In the genomic region with DNA sequence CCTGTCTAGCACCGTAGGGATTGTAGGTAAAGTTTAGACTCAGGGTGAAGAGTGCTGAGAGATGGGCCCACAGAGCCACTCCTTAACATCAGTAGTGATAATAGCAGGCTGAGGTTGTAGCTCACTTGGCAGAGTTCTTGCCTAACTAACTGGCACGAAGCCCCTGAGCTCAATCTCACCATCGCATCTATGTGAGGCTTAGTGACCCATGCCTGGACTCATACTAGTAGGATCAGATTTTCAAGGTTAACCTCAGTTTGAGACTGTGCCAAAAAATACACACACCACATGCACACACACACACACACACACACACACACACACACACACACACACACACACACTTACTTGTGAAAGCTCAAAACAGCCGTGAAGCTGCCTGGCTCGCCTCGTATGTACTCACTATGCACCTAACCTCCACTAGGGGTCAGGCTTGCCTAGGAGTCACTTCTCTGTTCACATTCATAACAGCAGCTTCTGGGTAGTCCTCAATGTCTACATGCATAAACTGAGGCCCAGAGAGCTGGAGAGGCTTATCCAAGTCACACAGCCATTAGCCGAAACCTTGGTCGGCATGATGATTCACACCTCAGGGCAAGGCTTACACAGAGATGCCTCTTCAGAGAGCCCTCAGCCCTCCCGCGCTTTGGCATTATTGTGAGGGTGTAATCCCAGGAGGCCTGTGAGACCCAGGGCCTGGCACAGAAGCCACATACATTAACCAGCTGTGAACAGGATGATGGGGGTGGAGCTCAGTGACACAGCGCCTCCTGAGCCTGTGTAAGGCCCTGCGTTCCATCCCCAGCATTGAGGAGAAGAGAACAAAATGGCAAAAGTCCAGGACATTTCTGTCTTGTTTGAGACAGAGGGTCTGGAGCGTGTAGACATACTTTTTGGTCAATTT, we compare ENCODE assay signal across 8 mouse cellular contexts. TPM values are rescaled to one million over a fixed set of nuclear protein-coding genes. Genes with fewer than 3 reads are reported as not detected.
DNase-seq lines count a peak whose midpoint lies in the region; ATAC-seq and TF ChIP-seq lines count a peak whose summit lies in the region.

No protein-coding gene starts in this region.

- H3K4me3 ChIP-seq in midbrain, embryonic 13.5 days (replicated peaks), result no peak overlapping the region
- no peak overlapping the region for H3K4me3 ChIP-seq in midbrain, embryonic 15.5 days
- no peak overlapping the region for H3K4me3 ChIP-seq in hindbrain, embryonic 15.5 days
- H3K4me3 ChIP-seq in limb, embryonic 11.5 days (ENCODE audit: low read depth, low read length), result no peak overlapping the region
- H3K4me3 ChIP-seq in thymus, adult 2 months (ENCODE audit: control insufficient read depth, insufficient read depth, low read length), result no peak overlapping the region

- no peak overlapping the region for H3K27ac ChIP-seq in midbrain, embryonic 13.5 days
- no peak overlapping the region for H3K27ac ChIP-seq in midbrain, embryonic 15.5 days
- H3K27ac ChIP-seq in hindbrain, embryonic 15.5 days (replicated peaks), result no peak overlapping the region
- no peak overlapping the region for H3K27ac ChIP-seq in limb, embryonic 11.5 days (replicated peaks; ENCODE audit: low read depth, low read length)
- H3K27ac ChIP-seq in thymus, adult 2 months (ENCODE audit: control insufficient read depth, insufficient read depth, low read length), result no peak overlapping the region

- TF ChIP-seq POLR2A in thymus, adult 2 months (IDR thresholded peaks at IDR 0.05; ENCODE audit: control insufficient read depth, extremely low read depth, insufficient read depth, low read length, poor library complexity), result no peak

- H3K9ac ChIP-seq in midbrain, embryonic 13.5 days (replicated peaks), result no peak overlapping the region
- H3K9ac ChIP-seq in midbrain, embryonic 15.5 days, result no peak overlapping the region
- H3K9ac ChIP-seq in hindbrain, embryonic 15.5 days, result no peak overlapping the region
- H3K9ac ChIP-seq in limb, embryonic 11.5 days (ENCODE audit: low read length), result no peak overlapping the region

- H3K27me3 ChIP-seq in midbrain, embryonic 13.5 days, result 0 out of 2 replicates have a peak, but pooled peaks cover 5% of the 10 kb centered on the region
- H3K27me3 ChIP-seq in midbrain, embryonic 15.5 days (replicated peaks), result no peaks in the 10 kb centered on the region
- no peaks in the 10 kb centered on the region for H3K27me3 ChIP-seq in hindbrain, embryonic 15.5 days
- peaks cover 23% of the 10 kb centered on the region for H3K27me3 ChIP-seq in limb, embryonic 11.5 days (ENCODE audit: control insufficient read depth, insufficient read depth, low read length)
- H3K27me3 ChIP-seq in thymus, adult 2 months (ENCODE audit: control insufficient read depth, insufficient read depth, low read length), result no peaks in the 10 kb centered on the region

- peak; percentile 67 for ATAC-seq in midbrain, embryonic 13.5 days
- no peak; the same call in 1 of the 2 replicates for ATAC-seq in midbrain, embryonic 15.5 days (replicated peaks)
- ATAC-seq in hindbrain, embryonic 15.5 days (ENCODE audit: low FRiP score, low read depth), result peak; percentile 52
- ATAC-seq in limb, embryonic 11.5 days (ENCODE audit: insufficient number of reproducible peaks, low FRiP score, low TSS enrichment, low read depth), result no peak

- no peaks in the 10 kb centered on the region for H3K4me1 ChIP-seq in midbrain, embryonic 13.5 days (replicated peaks)
- H3K4me1 ChIP-seq in midbrain, embryonic 15.5 days, result no peaks in the 10 kb centered on the region
- H3K4me1 ChIP-seq in hindbrain, embryonic 15.5 days (replicated peaks), result 0 out of 2 replicates have a peak, but pooled peaks cover 7% of the 10 kb centered on the region
- no peaks in the 10 kb centered on the region for H3K4me1 ChIP-seq in limb, embryonic 11.5 days (ENCODE audit: control insufficient read depth, insufficient read depth, low read length)
- H3K4me1 ChIP-seq in thymus, adult 2 months (replicated peaks; ENCODE audit: control insufficient read depth, insufficient read depth, low read length), result peaks cover 6% of the 10 kb centered on the region; the same call in 1 of the 2 replicates

- peak; percentile 22 to 39 for DNase-seq in adrenal gland, adult 18-20 months (ENCODE audit: low spot score in 2 of 2)
- DNase-seq in embryo, embryonic 9.5 days (ENCODE audit: extremely low spot score), result peak; percentile 60
- peak; percentile 67 for DNase-seq in limb, embryonic 11.5 days (ENCODE audit: low spot score)
- DNase-seq in naive thymus-derived CD4-positive, alpha-beta T cell, adult 2 months (ENCODE audit: low read depth), result peak; percentile 84
- peak; percentile 55 for DNase-seq in thymus, adult 2 months

- peak; percentile 47; the same call in 1 of the 2 replicates for TF ChIP-seq CTCF in thymus, adult 2 months (IDR thresholded peaks at IDR 0.05; ENCODE audit: borderline replicate concordance, control insufficient read depth, extremely low read depth, insufficient read depth, low read length, poor library complexity)

- H3K4me2 ChIP-seq in midbrain, embryonic 13.5 days (replicated peaks), result no peak overlapping the region
- H3K4me2 ChIP-seq in midbrain, embryonic 15.5 days, result no peak overlapping the region
- no peak overlapping the region for H3K4me2 ChIP-seq in hindbrain, embryonic 15.5 days
- H3K4me2 ChIP-seq in limb, embryonic 11.5 days (ENCODE audit: low read depth, severe bottlenecking), result no peak overlapping the region

- H3K36me3 ChIP-seq in midbrain, embryonic 13.5 days, result no peaks in the 10 kb centered on the region
- H3K36me3 ChIP-seq in midbrain, embryonic 15.5 days (replicated peaks), result no peaks in the 10 kb centered on the region
- no peaks in the 10 kb centered on the region for H3K36me3 ChIP-seq in hindbrain, embryonic 15.5 days
- H3K36me3 ChIP-seq in limb, embryonic 11.5 days (ENCODE audit: control insufficient read depth, insufficient read depth, low read length), result no peaks in the 10 kb centered on the region
- no peaks in the 10 kb centered on the region for H3K36me3 ChIP-seq in thymus, adult 2 months (ENCODE audit: control insufficient read depth, insufficient read depth, low read length)

- no peaks in the 10 kb centered on the region for H3K9me3 ChIP-seq in midbrain, embryonic 13.5 days
- no peaks in the 10 kb centered on the region for H3K9me3 ChIP-seq in midbrain, embryonic 15.5 days
- no peaks in the 10 kb centered on the region for H3K9me3 ChIP-seq in hindbrain, embryonic 15.5 days
- H3K9me3 ChIP-seq in limb, embryonic 11.5 days (ENCODE audit: control insufficient read depth, low read length), result no peaks in the 10 kb centered on the region

- WGBS in midbrain, embryonic 13.5 days, result 59% methylated on average over 13 of the region's 13 CpGs
- WGBS in midbrain, embryonic 15.5 days, result 57% methylated on average over 13 of the region's 13 CpGs
- WGBS in hindbrain, embryonic 15.5 days, result 50% methylated on average over 13 of the region's 13 CpGs
- WGBS in limb, embryonic 11.5 days, result 62% methylated on average over 13 of the region's 13 CpGs
- 56% methylated on average over 13 of the region's 13 CpGs for WGBS in thymus, adult 2 months

RNA-seq across cellular contexts. Expression of a gene that starts 13.4 kb away (rescaled TPM):
- polyA plus RNA-seq in midbrain, embryonic 13.5 days (2015; fragmentation: Nextera tagmentation; extraction: Ambion mirVana), result 87.2 and 93.9 TPM in 2 replicates
- 110 and 113 TPM in 2 replicates for polyA plus RNA-seq in midbrain, embryonic 15.5 days (2015; fragmentation: Nextera tagmentation; extraction: Ambion mirVana)
- total RNA-seq in adrenal gland, adult 18-20 months (2021), result 10 to 100 TPM; 54.3 to 73.9 TPM
- 99.1 and 105 TPM in 2 replicates for polyA plus RNA-seq in hindbrain, embryonic 15.5 days (2015; fragmentation: Nextera tagmentation; extraction: Ambion mirVana)
- polyA plus RNA-seq in limb, embryonic 11.5 days (2014; fragmentation: Nextera tagmentation; extraction: Ambion mirVana), result 48.9 and 52.2 TPM in 2 replicates
- polyA plus RNA-seq in thymus, adult 2 months (2012; rRNA removed), result 129 and 140 TPM in 2 replicates

RNA-seq across cellular contexts. Expression of a gene that starts 25.4 kb away (rescaled TPM):
- 1.2 TPM in 2 replicates for polyA plus RNA-seq in midbrain, embryonic 13.5 days (2015; fragmentation: Nextera tagmentation; extraction: Ambion mirVana)
- polyA plus RNA-seq in midbrain, embryonic 15.5 days (2015; fragmentation: Nextera tagmentation; extraction: Ambion mirVana), result 3.6 and 3.9 TPM in 2 replicates
- 1 to 10 TPM; 1.9 to 2.7 TPM for total RNA-seq in adrenal gland, adult 18-20 months (2021)
- 11.2 and 11.6 TPM in 2 replicates for polyA plus RNA-seq in hindbrain, embryonic 15.5 days (2015; fragmentation: Nextera tagmentation; extraction: Ambion mirVana)
- 0.08 TPM in 1 of 2 replicates, not detected in the other for polyA plus RNA-seq in limb, embryonic 11.5 days (2014; fragmentation: Nextera tagmentation; extraction: Ambion mirVana)
- polyA plus RNA-seq in thymus, adult 2 months (2012; rRNA removed), result 2.8 and 3.7 TPM in 2 replicates

Comparison
In these comparisons a context has a peak if more than half of its experiments do, and no peak if none do; other contexts are left out.
1. ATAC-seq: peak in midbrain, embryonic 13.5 days (single experiment) and hindbrain, embryonic 15.5 days (single experiment); none in midbrain, embryonic 15.5 days (single experiment) and limb, embryonic 11.5 days (single experiment).
2. DNase-seq: peak in every context shown above with its lines; median percentile 84 in naive thymus-derived CD4-positive, alpha-beta T cell, adult 2 months; 67 in limb, embryonic 11.5 days; 60 in embryo, embryonic 9.5 days; 55 in thymus, adult 2 months; 30 in adrenal gland, adult 18-20 months.